Mouse (Mus musculus) embryonic facial prominence, embryonic 15.5 days (tissue): Measurements from ENCODE around the gene Khdrbs1. TPM values are rescaled to one million over a fixed set of nuclear protein-coding genes. Genes with fewer than 3 reads are reported as not detected.
A peak's percentile ranks its signal among the peaks of the same experiment; 100 is the strongest.

Experiments
- ATAC-seq: fragments of 200-750 bp; cut with Nextera tagmentation; 2 replicates; pipeline ENCODE4 v1.8.0; 2017; ENCODE audit warnings: low read depth, moderate TSS enrichment; ENCODE audit not compliant: insufficient number of reproducible peaks, low FRiP score, low TSS enrichment
- H3K27ac ChIP-seq: fragments of 300-500 bp; sonication (generic); replicated peaks from 2 replicates; pipeline ENCODE4 v1.5.1; 2015; ENCODE audit warnings: mild to moderate bottlenecking, inconsistent platforms
- H3K27me3 ChIP-seq: fragments of 300-500 bp; sonication (generic); 2 replicates; pipeline ENCODE4 v1.6.1; 2015; ENCODE audit warnings: inconsistent platforms
- H3K36me3 ChIP-seq: fragments of 300-500 bp; sonication (generic); 2 replicates; pipeline ENCODE4 v1.6.1; 2015; ENCODE audit warnings: mild to moderate bottlenecking, inconsistent platforms
- H3K4me1 ChIP-seq: fragments of 300-500 bp; sonication (generic); 2 replicates; pipeline ENCODE4 v1.6.1; 2015; ENCODE audit warnings: inconsistent platforms
- H3K4me2 ChIP-seq: fragments of 300-500 bp; sonication (generic); replicated peaks from 2 replicates; pipeline ENCODE4 v1.6.1; 2015; ENCODE audit warnings: mild to moderate bottlenecking, inconsistent platforms
- H3K4me3 ChIP-seq: fragments of 300-500 bp; sonication (generic); replicated peaks from 2 replicates; pipeline ENCODE4 v1.5.1; 2015; ENCODE audit warnings: mild to moderate bottlenecking, inconsistent platforms
- H3K9ac ChIP-seq: fragments of 300-500 bp; sonication (generic); 2 replicates; pipeline ENCODE4 v1.6.1; 2015; ENCODE audit warnings: inconsistent platforms
- H3K9me3 ChIP-seq: fragments of 300-500 bp; sonication (generic); replicated peaks from 2 replicates; pipeline ENCODE4 v1.6.1; 2016; ENCODE audit warnings: inconsistent platforms
- WGBS: fragments of 180-500 bp; shearing (Covaris S2); methylation state at CpG from one replicate; pipeline ENCODE4 v1.1.7; 2015; 5-methylcytosine and 5-hydroxymethylcytosine counted together
- polyA plus RNA-seq: library from polyadenylated mRNA; unstranded; fragments of >200 nt; fragmentation: Nextera tagmentation; extraction: Ambion mirVana; gene quantifications from 2 replicates; pipeline ENCODE4 v1.2.1, GENCODE M21; 2015

The Khdrbs1 gene
- polyA plus RNA-seq, result 98.8 and 99.1 TPM in 2 replicates

GRCm38 (mm10) chr4:129742232-129743009 is at the start of gene Khdrbs1:
Gene Khdrbs1, minus strand, starts transcription at chr4:129742303.
- Histone ChIP-seq H3K9me3 (no peaks in the 10 kb centered on the region), H3K36me3 (no peaks in the 10 kb centered on the region), H3K4me2 (peak within 1 kb of the TSS; percentile 66), H3K27me3 (no peaks in the 10 kb centered on the region), H3K4me1 (peaks cover 22% of the 10 kb centered on the region), H3K4me3 (peak within 1 kb of the TSS; percentile 100), H3K9ac (peak within 1 kb of the TSS; percentile 100), H3K27ac (peak within 1 kb of the TSS; percentile 99)
- WGBS, result under 1% methylated on average over 74 of the region's 76 CpGs
- ATAC-seq, result peak; percentile 95

- H3K36me3 ChIP-seq, result no peaks in the 10 kb centered on the region
- H3K4me2 ChIP-seq, result no peak overlapping the region
- ATAC-seq, result no peak
- H3K9ac ChIP-seq, result no peak overlapping the region
- H3K9me3 ChIP-seq, result no peaks in the 10 kb centered on the region
- 15% methylated on average over 1 of the region's 1 CpGs for WGBS
- H3K4me1 ChIP-seq, result peaks cover 29% of the 10 kb centered on the region
- no peak overlapping the region for H3K27ac ChIP-seq
- no peaks in the 10 kb centered on the region for H3K27me3 ChIP-seq
- H3K4me3 ChIP-seq, result no peak overlapping the region
Measured at GRCm38 (mm10) chr4:129791399-129791798, 49.3 kb upstream of the Khdrbs1 start.

GRCm38 (mm10) chr4:129790475-129790874 is 48.4 kb upstream of the Khdrbs1 start:
- no peak overlapping the region for H3K27ac ChIP-seq
- H3K27me3 ChIP-seq, result no peaks in the 10 kb centered on the region
- no peak overlapping the region for H3K4me2 ChIP-seq
- H3K4me1 ChIP-seq, result peaks cover 21% of the 10 kb centered on the region
- no peaks in the 10 kb centered on the region for H3K36me3 ChIP-seq
- no peak overlapping the region for H3K4me3 ChIP-seq
- no peak for ATAC-seq
- H3K9me3 ChIP-seq, result no peaks in the 10 kb centered on the region
- 65% methylated on average over 3 of the region's 3 CpGs for WGBS
- H3K9ac ChIP-seq, result no peak overlapping the region

- Histone ChIP-seq H3K9me3 (no peaks in the 10 kb centered on the region), H3K4me2 (no peak overlapping the region), H3K4me1 (peaks cover 13% of the 10 kb centered on the region), H3K36me3 (no peaks in the 10 kb centered on the region), H3K27me3 (no peaks in the 10 kb centered on the region), H3K4me3 (no peak overlapping the region), H3K9ac (no peak overlapping the region), H3K27ac (no peak overlapping the region)
- ATAC-seq, result no peak
- 93% methylated on average over 2 of the region's 2 CpGs for WGBS
Measured at GRCm38 (mm10) chr4:129789635-129790034, 47.5 kb upstream of the Khdrbs1 start.

- Histone ChIP-seq H3K4me3 (no peak overlapping the region), H3K4me1 (peaks cover 8% of the 10 kb centered on the region; the same call in 1 of the 2 replicates), H3K9me3 (no peaks in the 10 kb centered on the region), H3K27ac (no peak overlapping the region), H3K9ac (no peak overlapping the region), H3K36me3 (no peaks in the 10 kb centered on the region), H3K4me2 (no peak overlapping the region), H3K27me3 (no peaks in the 10 kb centered on the region)
- 37% methylated on average over 8 of the region's 8 CpGs for WGBS
- no peak for ATAC-seq
Measured at GRCm38 (mm10) chr4:129788693-129789092, 46.6 kb upstream of the Khdrbs1 start.

- under 1% methylated on average over 4 of the region's 4 CpGs for WGBS
- H3K9me3 ChIP-seq, result no peaks in the 10 kb centered on the region
Measured at GRCm38 (mm10) chr4:129785178-129785577, 43.1 kb upstream of the Khdrbs1 start.

GRCm38 (mm10) chr4:129783506-129783905 is 41.4 kb upstream of the Khdrbs1 start:
- Histone ChIP-seq H3K9me3 (no peaks in the 10 kb centered on the region), H3K4me1 (peaks cover 24% of the 10 kb centered on the region), H3K9ac (no peak overlapping the region), H3K36me3 (no peaks in the 10 kb centered on the region), H3K27ac (peak overlapping the region; percentile 75; the same call in 1 of the 2 replicates), H3K27me3 (no peaks in the 10 kb centered on the region), H3K4me2 (no peak overlapping the region), H3K4me3 (no peak overlapping the region)
- whole genome bisulfite sequencing, result 62% methylated on average over 5 of the region's 5 CpGs
- no peak for ATAC-seq

More at GRCm38 (mm10) chr4:129785178-129785577, 43.1 kb upstream of the Khdrbs1 start:
- Histone ChIP-seq H3K36me3 (no peaks in the 10 kb centered on the region), H3K27me3 (no peaks in the 10 kb centered on the region), H3K4me1 (peaks cover 24% of the 10 kb centered on the region), H3K4me3 (no peak overlapping the region), H3K9ac (no peak overlapping the region), H3K27ac (no peak overlapping the region), H3K4me2 (no peak overlapping the region)
- no peak for ATAC-seq

- Histone ChIP-seq H3K9me3 (no peaks in the 10 kb centered on the region), H3K27me3 (no peaks in the 10 kb centered on the region), H3K4me2 (no peak overlapping the region), H3K4me3 (no peak overlapping the region), H3K9ac (no peak overlapping the region), H3K36me3 (no peaks in the 10 kb centered on the region), H3K4me1 (peaks cover 24% of the 10 kb centered on the region), H3K27ac (peak overlapping the region; percentile 75)
- 6% methylated on average over 3 of the region's 3 CpGs for WGBS
- peak; percentile 68 for ATAC-seq
Measured at GRCm38 (mm10) chr4:129782857-129783331, 40.8 kb upstream of the Khdrbs1 start.

- H3K9ac ChIP-seq, result no peak overlapping the region
- H3K27ac ChIP-seq, result peak overlapping the region; percentile 75
Measured at GRCm38 (mm10) chr4:129781881-129782675, 40.0 kb upstream of the Khdrbs1 start.

GRCm38 (mm10) chr4:129771672-129772521 is 29.8 kb upstream of the Khdrbs1 start:
- H3K27ac ChIP-seq, result peak overlapping the region; percentile 53; the same call in 1 of the 2 replicates
- H3K4me1 ChIP-seq, result peaks cover 24% of the 10 kb centered on the region
- no peaks in the 10 kb centered on the region for H3K9me3 ChIP-seq
- peak overlapping the region; percentile 18; the same call in 1 of the 2 replicates for H3K9ac ChIP-seq
- WGBS, result 4% methylated on average over 21 of the region's 21 CpGs
- peak overlapping the region; percentile 15; the same call in 1 of the 2 replicates for H3K4me3 ChIP-seq
- H3K36me3 ChIP-seq, result no peaks in the 10 kb centered on the region
- ATAC-seq, result peak; percentile 74
- H3K27me3 ChIP-seq, result no peaks in the 10 kb centered on the region
- peak overlapping the region; percentile 43 for H3K4me2 ChIP-seq

More at GRCm38 (mm10) chr4:129781881-129782675, 40.0 kb upstream of the Khdrbs1 start:
- ATAC-seq, result peak; percentile 76; the same call in 1 of the 2 replicates
- H3K4me3 ChIP-seq, result no peak overlapping the region
- H3K27me3 ChIP-seq, result no peaks in the 10 kb centered on the region
- 28% methylated on average over 4 of the region's 4 CpGs for WGBS
- H3K9me3 ChIP-seq, result no peaks in the 10 kb centered on the region
- no peak overlapping the region for H3K4me2 ChIP-seq
- peaks cover 24% of the 10 kb centered on the region for H3K4me1 ChIP-seq
- H3K36me3 ChIP-seq, result no peaks in the 10 kb centered on the region
